In genomic region chr11:86115955-86116354, GRCm38 (mm10) we compare ENCODE assay signal across 22 mouse cellular contexts.
DNase-seq lines count a peak whose midpoint lies in the region; ATAC-seq and TF ChIP-seq lines count a peak whose summit lies in the region.
"Had no signal": no experiment of that assay in that cellular context is flagged by ENCODE, and none has a peak within 500 bp of the region (broad histone marks: within the 10 kb centered on the region; RNA-seq: fewer than 3 reads in every experiment).

No protein-coding gene starts in this region.

- TF ChIP-seq RAD21 in MEL (IDR thresholded peaks at IDR 0.05; ENCODE audit: low read depth, low read length) = no peak

- H3K4me1 ChIP-seq in liver, embryonic 13.5 days (replicated peaks) = peaks cover 18% of the 10 kb centered on the region
- H3K4me1 ChIP-seq in liver, embryonic 11.5 days (replicated peaks; ENCODE audit: control insufficient read depth, insufficient read depth, low read length) = peaks cover 11% of the 10 kb centered on the region
- H3K4me1 ChIP-seq in MEL (ENCODE audit: control insufficient read depth in 1 of 2, insufficient read depth in 2 of 2, low read length in 2 of 2) = peaks cover 15 to 25% of the 10 kb centered on the region in 2 experiments
- H3K4me1 ChIP-seq: embryonic facial prominence, embryonic 10.5 days; embryonic facial prominence, embryonic 12.5 days; forebrain, embryonic 13.5 days; forebrain, embryonic 15.5 days had no signal

- no peak overlapping the region for H3K4me2 ChIP-seq in liver, embryonic 13.5 days
- H3K4me2 ChIP-seq in liver, embryonic 11.5 days = no peak overlapping the region
- H3K4me2 ChIP-seq: embryonic facial prominence, embryonic 12.5 days; forebrain, embryonic 13.5 days; forebrain, embryonic 15.5 days had no signal

- H3K27ac ChIP-seq in liver, embryonic 13.5 days = no peak overlapping the region
- no peak overlapping the region for H3K27ac ChIP-seq in liver, embryonic 11.5 days (ENCODE audit: low read depth, low read length)
- no peak overlapping the region for H3K27ac ChIP-seq in MEL (ENCODE audit: control insufficient read depth, low read depth, low read length)
- H3K27ac ChIP-seq: embryonic facial prominence, embryonic 10.5 days; embryonic facial prominence, embryonic 12.5 days; forebrain, embryonic 13.5 days; forebrain, embryonic 15.5 days had no signal

- no peaks in the 10 kb centered on the region for H3K27me3 ChIP-seq in liver, embryonic 13.5 days
- no peaks in the 10 kb centered on the region for H3K27me3 ChIP-seq in liver, embryonic 11.5 days (replicated peaks; ENCODE audit: control insufficient read depth, insufficient read depth, low read length)
- no peaks in the 10 kb centered on the region for H3K27me3 ChIP-seq in MEL (ENCODE audit: control insufficient read depth in 1 of 2, insufficient read depth in 2 of 2, low read length in 2 of 2)
- H3K27me3 ChIP-seq: CH12.LX; embryonic facial prominence, embryonic 12.5 days; forebrain, embryonic 13.5 days; forebrain, embryonic 15.5 days had no signal

- H3K4me3 ChIP-seq in liver, embryonic 13.5 days (replicated peaks) = no peak overlapping the region
- H3K4me3 ChIP-seq in liver, embryonic 11.5 days (ENCODE audit: low read depth, low read length) = no peak overlapping the region
- no peak overlapping the region for H3K4me3 ChIP-seq in MEL (ENCODE audit: control insufficient read depth in 1 of 2, insufficient read depth in 1 of 2, low read depth in 2 of 2, low read length in 2 of 2)
- H3K4me3 ChIP-seq: embryonic facial prominence, embryonic 10.5 days; embryonic facial prominence, embryonic 12.5 days; forebrain, embryonic 13.5 days; forebrain, embryonic 15.5 days had no signal

- TF ChIP-seq EP300 in MEL (IDR thresholded peaks at IDR 0.05; ENCODE audit: low read depth in 1 of 2, low read length in 2 of 2) = peak; percentile 50 to 67

- ATAC-seq in liver, embryonic 13.5 days (ENCODE audit: low read depth) = peak; percentile 60; the same call in 1 of the 2 replicates
- no peak for ATAC-seq in liver, embryonic 11.5 days (replicated peaks; ENCODE audit: low FRiP score)
- ATAC-seq in megakaryocyte-erythroid progenitor cell, adult 5-6 weeks (replicated peaks; ENCODE audit: low FRiP score, low TSS enrichment, poor library complexity, severe bottlenecking) = 0 out of 2 replicates have a peak, but pooled peaks have one; percentile 41
- ATAC-seq: CD4-positive, CD25-positive, alpha-beta regulatory T cell, adult 4 months; forebrain, embryonic 13.5 days; forebrain, embryonic 15.5 days; forebrain, postnatal 0 days had no signal

- no peaks in the 10 kb centered on the region for H3K36me3 ChIP-seq in liver, embryonic 13.5 days
- H3K36me3 ChIP-seq in liver, embryonic 11.5 days (ENCODE audit: control insufficient read depth, insufficient read depth, low read length) = no peaks in the 10 kb centered on the region
- H3K36me3 ChIP-seq in MEL (ENCODE audit: control insufficient read depth in 1 of 2, insufficient read depth in 2 of 2, low read length in 2 of 2) = peaks cover 5 to 18% of the 10 kb centered on the region in 2 experiments; a peak in 2 of 4 replicates
- H3K36me3 ChIP-seq: embryonic facial prominence, embryonic 10.5 days; embryonic facial prominence, embryonic 12.5 days; forebrain, embryonic 15.5 days had no signal

- no peaks in the 10 kb centered on the region for H3K9me3 ChIP-seq in liver, embryonic 13.5 days (replicated peaks)
- H3K9me3 ChIP-seq in liver, embryonic 11.5 days (ENCODE audit: control insufficient read depth, low read length) = no peaks in the 10 kb centered on the region
- no peaks in the 10 kb centered on the region for H3K9me3 ChIP-seq in MEL (replicated peaks; ENCODE audit: insufficient read depth, low read length)
- H3K9me3 ChIP-seq: embryonic facial prominence, embryonic 10.5 days; embryonic facial prominence, embryonic 12.5 days; forebrain, embryonic 13.5 days; forebrain, embryonic 15.5 days; G1E had no signal

- TF ChIP-seq POLR2A in MEL (IDR thresholded peaks at IDR 0.05; ENCODE audit: control insufficient read depth in 1 of 2, insufficient read depth in 1 of 2, low read depth in 1 of 2, low read length in 2 of 2, poor library complexity in 1 of 2) = no peak

- no peak for DNase-seq in liver, embryonic 13.5 days
- no peak for DNase-seq in liver, embryonic 11.5 days (ENCODE audit: low spot score)
- DNase-seq in MEL (ENCODE audit: low read depth, low spot score) (peak; percentile 44), adipocyte (ENCODE audit: low spot score) (no peak)
- DNase-seq: adrenal gland, adult 8-10 months; adrenal gland, postnatal 14 days; adrenal gland, postnatal 36 days; B cell, adult 2 months; cerebellum, adult 11 months; cerebellum, adult 18-20 months; cerebellum, adult 8-10 months; cerebellum, adult 9-11 months; cerebellum, postnatal 25 days; forebrain, postnatal 0 days had no signal

- TF ChIP-seq CTCF in MEL (IDR thresholded peaks at IDR 0.05 in 2 of 3, conservative IDR thresholded peaks at IDR 0.05 in 1 of 3; ENCODE audit: control insufficient read depth in 1 of 3, insufficient read depth in 1 of 3, low read depth in 2 of 3, low read length in 3 of 3, poor library complexity in 1 of 3, severe bottlenecking in 1 of 3) = no peak

- 78% methylated on average over 1 of the region's 1 CpGs for WGBS in liver, embryonic 13.5 days (ENCODE audit: insufficient replicate concordance)
- WGBS in liver, embryonic 11.5 days = 77% methylated on average over 1 of the region's 1 CpGs

- no peak overlapping the region for H3K9ac ChIP-seq in liver, embryonic 13.5 days
- no peak overlapping the region for H3K9ac ChIP-seq in liver, embryonic 11.5 days (ENCODE audit: low read depth, low read length)
- no peak overlapping the region for H3K9ac ChIP-seq in MEL (ENCODE audit: control insufficient read depth, low read depth, low read length, poor library complexity, severe bottlenecking)
- H3K9ac ChIP-seq: embryonic facial prominence, embryonic 12.5 days; forebrain, embryonic 13.5 days; forebrain, embryonic 15.5 days; forebrain, postnatal 0 days had no signal

- no peaks in the 10 kb centered on the region for H3K79me2 ChIP-seq in MEL (ENCODE audit: control insufficient read depth, insufficient read depth, low read length, poor library complexity)

TF ChIP-seq in MEL, 35 proteins besides CTCF, POLR2A, EP300 and RAD21:
- TF ChIP-seq MXI1 (IDR thresholded peaks at IDR 0.05; ENCODE audit: low read depth, low read length) (no peak), GATA1 (IDR thresholded peaks at IDR 0.05; ENCODE audit: low read depth, low read length) (peak; percentile 61), RCOR1 (IDR thresholded peaks at IDR 0.05; ENCODE audit: low read depth, low read length) (peak; percentile 31; the same call in 1 of the 2 replicates), TAL1 (IDR thresholded peaks at IDR 0.05; ENCODE audit: low read length) (0 out of 2 replicates have a peak, but pooled peaks have one; percentile 13), ZMIZ1 (IDR thresholded peaks at IDR 0.05; ENCODE audit: low read depth, low read length) (no peak), TCF12 (IDR thresholded peaks at IDR 0.05; ENCODE audit: low read depth, low read length) (peak; percentile 65; the same call in 1 of the 2 replicates)
